Mouse (Mus musculus): ENCODE measurements around the gene Ghrh.

DNA sequence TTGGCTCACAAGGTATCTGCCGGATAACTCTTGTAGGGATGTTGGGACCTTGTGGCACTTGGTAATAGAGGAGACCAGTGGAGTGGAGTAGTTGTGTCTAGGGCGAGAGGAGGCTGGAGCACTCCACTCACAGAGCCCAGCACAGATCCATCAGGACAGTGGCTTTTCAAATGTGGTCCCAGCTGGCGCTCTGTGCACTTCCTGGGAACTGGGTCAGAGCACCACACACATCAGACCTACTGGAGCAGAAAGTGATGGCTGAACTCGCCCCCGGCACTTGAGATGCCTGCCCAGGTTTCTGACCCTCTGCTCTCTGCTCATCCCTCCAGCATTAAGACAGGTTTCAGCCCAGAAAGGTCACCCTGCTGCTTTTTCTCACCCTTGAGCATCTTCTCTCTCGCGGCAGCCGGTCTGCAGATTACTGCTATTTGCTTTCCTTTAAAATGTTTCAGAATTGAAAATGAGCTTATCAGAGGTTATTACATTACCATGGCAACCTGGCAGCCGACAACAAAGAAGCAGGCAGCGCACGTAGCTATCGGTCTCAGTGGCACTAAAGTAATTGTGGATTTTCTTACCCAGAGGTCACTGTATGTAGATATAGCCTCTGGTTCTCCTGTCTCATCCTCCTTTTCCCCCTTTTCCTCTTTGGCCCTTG, 1.9 kb upstream of the Ghrh start:
- TF ChIP-seq POLR2A (IDR thresholded peaks at IDR 0.05; ENCODE audit: insufficient read depth, low read depth, low read length) (no peak), CTCF (IDR thresholded peaks at IDR 0.05; ENCODE audit: insufficient read depth, low read depth, low read length) (no peak)
